Mouse (Mus musculus): ENCODE data around the gene Wipi2. TPM values are rescaled to one million over a fixed set of nuclear protein-coding genes. Genes with fewer than 3 reads are reported as not detected.

Wipi2 gene
- polyA plus RNA-seq, 1 experiment from 2014 or later: 35.3 TPM

DNA sequence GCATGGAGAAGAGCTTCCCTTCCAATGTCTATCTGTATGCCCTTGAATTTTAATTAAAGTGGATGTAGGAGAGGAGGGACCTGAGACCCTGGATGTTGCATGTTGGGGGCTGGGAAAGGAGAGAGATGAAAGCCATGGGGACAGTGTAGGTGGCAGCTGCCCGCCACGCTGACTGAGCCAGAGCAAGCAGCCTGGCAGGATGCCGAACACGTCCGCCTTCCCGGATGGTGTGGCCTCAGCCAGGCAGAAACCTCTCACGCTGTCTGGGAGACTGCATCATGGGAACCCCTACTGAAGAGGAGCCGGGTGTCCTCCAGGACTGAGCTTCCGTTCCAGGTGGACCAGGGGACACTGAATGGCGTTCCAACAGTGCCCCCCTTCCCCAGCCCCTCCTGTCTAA is 76.1 kb downstream of the Wipi2 start:
- H3K9me3 ChIP-seq (replicated peaks): no peaks in the 10 kb centered on the region
- H3K4me2 ChIP-seq: no peak overlapping the region
- ATAC-seq (ENCODE audit: insufficient number of reproducible peaks, low FRiP score): no peak
- peaks cover 54% of the 10 kb centered on the region for H3K27me3 ChIP-seq (replicated peaks)
- peaks cover 17% of the 10 kb centered on the region for H3K4me1 ChIP-seq (replicated peaks)
- no peak overlapping the region for H3K4me3 ChIP-seq
- 80% methylated on average over 10 of the region's 10 CpGs for WGBS
- H3K9ac ChIP-seq: no peak overlapping the region
- no peaks in the 10 kb centered on the region for H3K36me3 ChIP-seq
- no peak overlapping the region for H3K27ac ChIP-seq (ENCODE audit: poor library complexity, severe bottlenecking)

DNA sequence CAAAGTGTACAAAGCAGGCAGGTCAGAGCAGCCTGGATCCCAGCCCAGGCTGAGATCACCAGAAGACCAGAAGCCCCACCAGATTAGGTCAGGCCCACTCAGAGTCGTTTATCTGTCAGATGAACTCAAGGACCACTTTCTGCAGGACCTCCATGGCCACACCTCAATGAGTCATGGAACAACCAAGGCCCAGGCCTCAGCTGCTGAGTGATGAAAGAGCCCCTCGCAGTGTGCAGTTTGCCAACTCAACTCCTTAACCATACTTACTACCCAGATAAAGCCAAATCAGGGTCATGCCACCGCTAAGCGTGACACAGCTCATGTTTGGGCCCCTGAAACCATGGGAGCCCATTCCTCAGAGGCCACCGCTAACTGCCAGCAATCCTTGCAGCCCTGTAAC is 80.2 kb downstream of the Wipi2 start:
- Histone ChIP-seq H3K4me2 (no peak overlapping the region), H3K27me3 (replicated peaks) (peaks cover 19% of the 10 kb centered on the region), H3K4me1 (replicated peaks) (peaks cover under 1% of the 10 kb centered on the region; the same call in 1 of the 2 replicates), H3K9me3 (replicated peaks) (peaks cover 6% of the 10 kb centered on the region; the same call in 1 of the 2 replicates), H3K9ac (no peak overlapping the region), H3K4me3 (no peak overlapping the region), H3K36me3 (no peaks in the 10 kb centered on the region), H3K27ac (ENCODE audit: poor library complexity, severe bottlenecking) (no peak overlapping the region)
- 66% methylated on average over 5 of the region's 5 CpGs for WGBS
- ATAC-seq (ENCODE audit: insufficient number of reproducible peaks, low FRiP score): no peak

DNA sequence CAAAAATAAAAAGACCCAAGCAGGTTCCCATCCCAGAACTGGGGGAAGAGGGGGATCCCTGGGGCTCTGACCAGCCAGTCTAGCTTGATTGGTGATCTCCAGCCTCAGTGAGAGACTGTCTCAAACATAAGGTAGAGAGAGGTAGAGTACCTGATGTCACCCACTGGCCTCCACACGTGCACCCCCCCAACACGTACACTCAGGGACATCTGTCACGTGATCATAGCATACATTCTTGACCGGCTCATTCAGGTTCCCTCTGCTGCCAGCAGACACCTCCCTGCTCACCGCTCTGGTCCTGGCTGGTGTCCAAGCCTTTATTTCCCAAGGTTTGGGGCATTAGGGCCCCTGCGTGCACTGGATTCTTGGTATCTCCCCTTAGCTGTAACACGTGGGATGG is 81.9 kb downstream of the Wipi2 start:
- 72% methylated on average over 7 of the region's 7 CpGs for WGBS
- no peak for ATAC-seq (ENCODE audit: insufficient number of reproducible peaks, low FRiP score)
- H3K4me1 ChIP-seq (replicated peaks): no peaks in the 10 kb centered on the region
- no peak overlapping the region for H3K27ac ChIP-seq (ENCODE audit: poor library complexity, severe bottlenecking)
- peaks cover 1% of the 10 kb centered on the region; the same call in 1 of the 2 replicates for H3K27me3 ChIP-seq (replicated peaks)
- no peak overlapping the region for H3K4me2 ChIP-seq
- no peak overlapping the region for H3K4me3 ChIP-seq
- no peak overlapping the region for H3K9ac ChIP-seq
- H3K36me3 ChIP-seq: no peaks in the 10 kb centered on the region
- peaks cover 6% of the 10 kb centered on the region; the same call in 1 of the 2 replicates for H3K9me3 ChIP-seq (replicated peaks)

DNA sequence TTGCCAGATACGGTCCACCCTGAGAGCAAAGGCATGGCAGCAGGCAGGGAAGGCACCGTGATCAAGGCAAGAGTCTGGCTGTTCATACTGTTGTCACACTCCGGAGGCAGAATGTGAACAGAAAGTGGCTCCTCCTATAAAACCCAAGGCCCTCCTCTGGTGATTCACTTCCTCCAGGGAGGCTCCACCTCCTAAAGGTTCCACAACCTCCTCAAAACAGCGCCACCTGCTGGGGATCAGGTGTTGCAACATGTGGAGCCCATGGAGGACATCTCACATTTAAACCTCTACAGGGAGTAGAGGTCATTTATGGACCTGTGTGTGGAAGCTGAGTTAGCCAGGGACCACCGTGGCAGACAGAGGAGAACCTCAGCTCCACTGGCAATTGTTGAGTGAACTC is 84.9 kb downstream of the Wipi2 start:
- no peak overlapping the region for H3K9ac ChIP-seq
- 76% methylated on average over 5 of the region's 5 CpGs for WGBS
- H3K4me3 ChIP-seq: no peak overlapping the region
- ATAC-seq (ENCODE audit: insufficient number of reproducible peaks, low FRiP score): no peak
- no peak overlapping the region for H3K27ac ChIP-seq (ENCODE audit: poor library complexity, severe bottlenecking)
- peaks cover 6% of the 10 kb centered on the region; the same call in 1 of the 2 replicates for H3K9me3 ChIP-seq (replicated peaks)
- no peaks in the 10 kb centered on the region for H3K36me3 ChIP-seq
- H3K4me2 ChIP-seq: no peak overlapping the region
- H3K4me1 ChIP-seq (replicated peaks): no peaks in the 10 kb centered on the region
- peaks cover 8% of the 10 kb centered on the region; the same call in 1 of the 2 replicates for H3K27me3 ChIP-seq (replicated peaks)

DNA sequence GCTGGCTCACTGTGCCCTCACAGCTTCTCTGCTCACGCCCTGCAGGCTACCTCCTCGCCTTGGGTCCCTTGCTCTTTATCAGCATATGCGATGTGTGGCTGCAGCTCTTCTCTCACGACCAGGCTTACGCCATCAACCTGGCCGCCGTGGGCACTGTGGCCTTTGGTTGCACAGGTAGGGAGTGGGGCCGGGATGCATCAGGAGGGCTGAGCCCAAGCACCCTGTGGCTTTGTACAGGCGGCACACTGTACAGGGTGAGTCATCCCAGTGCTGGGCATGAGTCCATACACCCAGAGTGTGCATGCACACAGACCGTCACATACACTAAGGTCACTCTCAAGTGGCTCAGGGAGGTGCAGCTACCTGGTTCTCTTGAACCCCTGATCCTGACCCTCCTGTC is 86.5 kb downstream of the Wipi2 start:
- peaks cover 6% of the 10 kb centered on the region; the same call in 1 of the 2 replicates for H3K9me3 ChIP-seq (replicated peaks)
- H3K4me3 ChIP-seq: no peak overlapping the region
- H3K4me2 ChIP-seq: no peak overlapping the region
- H3K27ac ChIP-seq (ENCODE audit: poor library complexity, severe bottlenecking): no peak overlapping the region
- 74% methylated on average over 10 of the region's 10 CpGs for WGBS
- no peaks in the 10 kb centered on the region for H3K36me3 ChIP-seq
- H3K9ac ChIP-seq: no peak overlapping the region
- ATAC-seq (ENCODE audit: insufficient number of reproducible peaks, low FRiP score): no peak
- peaks cover 12% of the 10 kb centered on the region; the same call in 1 of the 2 replicates for H3K27me3 ChIP-seq (replicated peaks)
- H3K4me1 ChIP-seq (replicated peaks): peaks cover 8% of the 10 kb centered on the region

DNA sequence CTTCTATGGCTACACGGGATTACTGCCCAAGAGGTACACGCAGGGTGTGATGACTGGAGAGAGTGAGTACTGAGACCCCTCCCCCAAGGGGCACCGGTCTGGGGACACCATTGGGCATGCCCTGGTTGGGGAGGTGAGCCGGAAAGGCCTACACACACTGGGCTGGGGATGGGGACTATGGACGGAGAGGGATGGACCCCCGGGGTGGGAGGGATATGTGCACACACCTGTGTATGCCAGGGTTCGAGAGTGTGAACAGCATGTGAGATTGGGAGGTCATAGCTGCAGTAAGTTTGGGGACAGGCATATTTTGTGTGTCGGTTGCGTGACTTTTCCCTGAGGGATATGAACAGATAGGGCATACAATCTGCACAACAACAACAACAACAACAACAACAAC is 87.6 kb downstream of the Wipi2 start:
- Histone ChIP-seq H3K4me3 (no peak overlapping the region), H3K36me3 (no peaks in the 10 kb centered on the region), H3K27ac (ENCODE audit: poor library complexity, severe bottlenecking) (no peak overlapping the region), H3K4me2 (no peak overlapping the region), H3K27me3 (replicated peaks) (peaks cover 12% of the 10 kb centered on the region; the same call in 1 of the 2 replicates), H3K9me3 (replicated peaks) (peaks cover 6% of the 10 kb centered on the region; the same call in 1 of the 2 replicates), H3K9ac (no peak overlapping the region), H3K4me1 (replicated peaks) (peaks cover 9% of the 10 kb centered on the region)
- no peak for ATAC-seq (ENCODE audit: insufficient number of reproducible peaks, low FRiP score)
- WGBS: 75% methylated on average over 9 of the region's 9 CpGs

DNA sequence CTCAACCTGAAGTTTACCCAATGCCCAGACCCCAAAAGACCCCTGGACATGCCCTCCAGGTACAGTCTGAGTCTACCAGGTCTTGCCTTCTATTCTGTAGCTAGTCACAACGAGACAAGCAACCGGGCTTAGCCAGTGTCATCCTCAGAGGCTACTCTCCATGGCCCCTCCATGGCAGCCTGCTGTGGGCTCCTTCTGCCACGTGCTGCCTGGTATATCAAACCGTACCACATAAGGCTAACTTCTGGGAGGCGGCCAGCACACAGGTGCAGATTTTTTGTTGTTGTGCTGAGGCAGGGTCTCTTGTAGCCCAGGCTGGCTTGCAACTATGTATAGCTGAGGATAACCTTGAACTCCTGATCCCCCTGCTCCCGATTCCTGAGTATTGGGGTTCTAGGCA is 88.6 kb downstream of the Wipi2 start:
- peaks cover 12% of the 10 kb centered on the region; the same call in 1 of the 2 replicates for H3K27me3 ChIP-seq (replicated peaks)
- H3K9me3 ChIP-seq (replicated peaks): peaks cover 6% of the 10 kb centered on the region; the same call in 1 of the 2 replicates
- H3K36me3 ChIP-seq: no peaks in the 10 kb centered on the region
- no peak overlapping the region for H3K27ac ChIP-seq (ENCODE audit: poor library complexity, severe bottlenecking)
- H3K4me3 ChIP-seq: no peak overlapping the region
- WGBS: 75% methylated on average over 6 of the region's 6 CpGs
- peaks cover 9% of the 10 kb centered on the region for H3K4me1 ChIP-seq (replicated peaks)
- no peak overlapping the region for H3K9ac ChIP-seq
- H3K4me2 ChIP-seq: no peak overlapping the region
- ATAC-seq (ENCODE audit: insufficient number of reproducible peaks, low FRiP score): no peak

DNA sequence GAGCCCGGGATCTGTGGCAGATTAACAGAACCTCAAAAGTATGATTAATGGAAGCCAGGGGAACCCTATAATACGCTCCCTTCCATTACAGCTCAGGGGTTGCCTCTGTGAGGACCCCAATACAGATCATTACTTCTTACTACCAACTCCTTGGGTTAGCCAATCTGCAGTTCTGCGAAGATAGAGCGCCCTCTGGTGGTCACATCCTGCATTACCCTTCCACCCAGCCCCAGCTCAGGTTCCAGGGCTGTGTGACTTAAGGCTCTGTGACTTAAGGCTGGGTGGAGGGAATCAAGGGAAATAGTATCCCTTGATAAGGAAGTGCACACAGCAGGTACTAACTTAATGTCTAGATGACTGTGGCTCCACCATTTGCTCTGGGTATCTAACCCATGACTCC is 90.5 kb downstream of the Wipi2 start:
- Histone ChIP-seq H3K4me1 (replicated peaks) (peaks cover 18% of the 10 kb centered on the region), H3K9ac (no peak overlapping the region), H3K27me3 (replicated peaks) (peaks cover 12% of the 10 kb centered on the region; the same call in 1 of the 2 replicates), H3K36me3 (no peaks in the 10 kb centered on the region), H3K4me3 (no peak overlapping the region), H3K4me2 (peak overlapping the region; percentile 51), H3K9me3 (replicated peaks) (no peaks in the 10 kb centered on the region), H3K27ac (ENCODE audit: poor library complexity, severe bottlenecking) (no peak overlapping the region)
- 22% methylated on average over 4 of the region's 4 CpGs for WGBS
- ATAC-seq (ENCODE audit: insufficient number of reproducible peaks, low FRiP score): no peak

DNA sequence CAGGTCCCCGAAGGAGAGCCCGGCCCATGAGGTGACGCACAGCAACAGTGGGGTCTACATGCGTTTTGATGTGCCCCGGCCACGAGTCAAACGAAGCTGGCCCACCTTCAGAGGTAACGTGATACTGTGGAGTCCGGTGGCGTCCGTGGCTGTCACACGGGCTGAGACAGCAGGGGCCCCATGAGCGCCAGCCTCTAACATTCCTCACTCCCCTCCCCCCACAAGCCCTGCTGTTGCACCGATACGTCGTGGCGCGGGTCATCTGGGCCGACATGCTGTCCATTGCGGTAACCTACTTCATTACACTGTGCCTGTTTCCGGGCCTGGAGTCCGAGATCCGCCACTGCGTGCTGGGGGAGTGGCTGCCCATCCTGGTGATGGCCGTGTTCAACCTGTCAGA is 91.0 kb downstream of the Wipi2 start:
- 43% methylated on average over 25 of the region's 25 CpGs for WGBS
- Histone ChIP-seq H3K4me3 (no peak overlapping the region), H3K9ac (0 out of 2 replicates have a peak overlapping the region, but pooled peaks have one; percentile 15), H3K27ac (ENCODE audit: poor library complexity, severe bottlenecking) (no peak overlapping the region), H3K4me1 (replicated peaks) (peaks cover 22% of the 10 kb centered on the region), H3K9me3 (replicated peaks) (no peaks in the 10 kb centered on the region), H3K27me3 (replicated peaks) (peaks cover 12% of the 10 kb centered on the region; the same call in 1 of the 2 replicates), H3K4me2 (peak overlapping the region; percentile 51), H3K36me3 (no peaks in the 10 kb centered on the region)
- no peak for ATAC-seq (ENCODE audit: insufficient number of reproducible peaks, low FRiP score)

DNA sequence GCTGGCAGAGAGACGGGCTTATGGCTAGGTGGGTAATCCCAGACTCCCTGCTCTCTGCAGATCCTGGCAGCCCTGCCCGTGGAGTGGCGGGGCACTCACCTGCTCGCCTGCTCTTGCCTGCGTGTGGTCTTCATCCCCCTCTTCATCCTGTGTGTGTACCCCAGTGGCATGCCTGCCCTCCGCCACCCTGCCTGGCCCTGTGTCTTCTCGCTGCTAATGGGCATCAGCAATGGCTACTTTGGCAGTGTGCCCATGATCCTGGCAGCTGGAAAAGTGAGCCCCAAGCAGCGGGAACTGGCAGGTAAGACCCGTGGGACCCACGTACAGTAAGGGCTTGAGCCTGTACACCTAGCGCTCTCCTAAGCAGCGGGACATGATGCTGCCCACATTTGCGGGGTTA is 92.4 kb downstream of the Wipi2 start:
- H3K9ac ChIP-seq: no peak overlapping the region
- no peak for ATAC-seq (ENCODE audit: insufficient number of reproducible peaks, low FRiP score)
- WGBS: 80% methylated on average over 13 of the region's 13 CpGs
- H3K27me3 ChIP-seq (replicated peaks): peaks cover 12% of the 10 kb centered on the region; the same call in 1 of the 2 replicates
- no peak overlapping the region for H3K4me2 ChIP-seq
- H3K27ac ChIP-seq (ENCODE audit: poor library complexity, severe bottlenecking): no peak overlapping the region
- H3K9me3 ChIP-seq (replicated peaks): no peaks in the 10 kb centered on the region
- peaks cover 26% of the 10 kb centered on the region for H3K4me1 ChIP-seq (replicated peaks)
- H3K4me3 ChIP-seq: no peak overlapping the region
- H3K36me3 ChIP-seq: 0 out of 2 replicates have a peak, but pooled peaks cover 3% of the 10 kb centered on the region

All from heart, embryonic 12.5 days (tissue).